Mouse (Mus musculus): ENCODE measurements around the gene M1ap.

Gene M1ap

GRCm38 (mm10) chr6:83011255-83011654 is 64.6 kb downstream of the M1ap start:
- DNase-seq: no peak

GRCm38 (mm10) chr6:83011756-83012155 is 65.1 kb downstream of the M1ap start:
- DNase-seq: no peak

DNA sequence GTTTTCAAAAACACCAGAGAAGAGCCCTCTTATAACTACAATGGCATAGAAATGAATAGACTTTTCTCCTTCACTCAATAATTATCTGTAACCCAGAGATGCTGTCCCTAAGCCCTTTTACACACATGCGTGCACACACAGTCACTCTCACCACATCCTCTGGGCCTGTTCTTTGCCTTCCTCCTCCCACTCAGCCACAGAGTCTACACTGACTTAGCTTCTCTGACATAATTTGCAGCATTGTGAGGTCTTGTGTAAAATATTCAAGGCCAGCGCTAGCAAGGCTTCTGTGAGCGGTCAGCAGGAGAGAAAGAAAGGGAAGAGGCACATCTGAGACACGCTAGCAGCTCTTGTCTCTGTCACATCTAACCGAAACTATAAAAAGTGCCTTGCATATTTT is 66.7 kb downstream of the M1ap start:
- DNase-seq: no peak

GRCm38 (mm10) chr6:83014482-83015466 is 68.1 kb downstream of the M1ap start:
- DNase-seq: no peak

DNA sequence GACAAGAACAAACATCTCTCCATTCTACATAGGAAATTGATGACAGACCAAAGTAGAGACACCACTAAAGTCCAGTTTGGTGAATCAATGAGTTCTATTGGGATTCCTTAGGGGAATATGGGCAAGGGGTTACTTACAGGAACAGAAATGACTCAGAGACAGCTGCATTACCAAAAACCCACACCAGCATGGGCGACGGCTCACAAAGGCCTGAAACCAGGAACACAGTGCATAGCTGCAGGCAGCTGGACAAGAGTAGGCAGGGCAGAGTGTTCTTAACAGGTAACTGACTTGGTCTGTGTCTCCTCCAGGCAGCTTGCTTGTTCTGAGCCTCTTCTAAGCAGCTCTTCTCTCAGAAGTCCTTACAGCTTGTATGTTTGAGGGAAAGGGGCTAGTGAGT is 69.0 kb downstream of the M1ap start:
- DNase-seq: no peak

- no peak for DNase-seq
These were observed 70.5 kb downstream of the M1ap start for GRCm38 (mm10) chr6:83017190-83017589.

DNA sequence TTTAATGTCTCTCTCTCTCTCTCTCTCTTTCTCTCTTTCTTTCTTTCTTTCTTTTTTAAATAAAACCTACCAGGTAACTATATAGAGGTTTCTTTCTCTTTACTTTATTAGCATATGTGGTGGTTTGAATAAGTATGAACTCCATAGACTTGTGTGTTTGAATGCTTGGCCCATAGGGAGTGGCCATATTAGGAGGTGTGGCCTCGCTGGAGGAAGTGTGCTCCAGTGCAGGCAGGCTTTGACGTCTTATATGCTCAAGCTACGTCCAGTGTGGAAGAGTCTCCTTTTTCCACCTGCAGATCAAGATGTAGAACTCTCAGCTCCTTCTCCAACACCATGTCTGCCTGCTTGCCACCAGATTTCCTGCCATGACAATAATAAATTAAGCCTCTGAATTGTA is 72.3 kb downstream of the M1ap start:
- no peak for DNase-seq

DNA sequence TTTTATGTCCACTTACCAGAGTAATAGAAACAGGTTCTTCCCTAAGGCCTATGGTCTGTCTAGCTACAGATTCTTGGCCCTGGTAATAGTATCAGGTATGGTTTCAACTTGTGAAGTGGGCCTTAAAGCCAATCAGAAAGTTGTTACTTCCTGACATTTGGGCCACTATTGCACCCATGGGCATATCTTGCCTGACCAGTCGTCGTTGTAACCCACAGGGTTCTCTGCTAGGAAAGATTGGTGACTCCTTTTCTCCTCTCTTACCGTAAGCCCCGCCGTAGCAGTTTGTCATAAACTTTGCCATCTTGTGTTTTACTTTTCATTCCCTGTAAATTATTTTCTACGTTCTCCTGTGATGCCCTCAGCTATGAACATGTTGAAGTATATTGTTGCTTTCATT is 73.4 kb downstream of the M1ap start:
- DNase-seq: no peak

DNA sequence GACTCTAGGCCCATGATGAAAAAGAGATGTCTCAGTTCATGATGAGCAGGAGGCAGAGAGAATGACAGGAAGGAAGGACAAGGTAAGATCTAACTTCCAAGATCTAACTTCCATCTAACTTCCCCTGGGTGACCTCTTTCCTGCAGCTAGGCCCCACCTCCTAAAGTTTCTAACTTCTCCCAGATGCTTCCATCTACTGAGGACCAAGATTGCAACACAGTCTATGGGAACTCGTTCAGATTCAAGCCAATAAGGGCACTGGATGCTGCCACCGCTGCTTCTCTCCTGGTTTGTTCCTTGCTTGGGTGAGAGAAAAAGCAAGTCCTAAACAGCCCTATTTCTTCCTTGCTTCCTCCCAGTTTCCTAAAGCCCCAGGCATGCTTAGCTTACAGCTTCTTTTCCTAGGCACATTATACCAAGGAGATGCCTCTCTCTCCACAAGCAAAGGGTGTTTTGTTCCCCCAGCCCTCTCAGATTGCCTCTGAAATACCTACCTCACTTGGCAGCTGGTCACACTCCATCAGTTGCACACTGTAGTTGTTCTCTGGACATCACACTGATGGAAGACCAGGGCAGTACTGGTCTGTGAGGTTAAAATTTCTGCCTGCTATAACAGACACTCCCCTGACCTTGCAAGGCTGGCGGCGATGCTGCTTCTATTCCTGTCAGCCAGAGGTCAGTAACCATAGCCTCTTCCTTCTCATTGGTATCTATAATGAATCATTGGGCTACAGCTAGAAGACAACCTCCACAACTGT is 74.3 kb downstream of the M1ap start:
- no peak for DNase-seq

DNA sequence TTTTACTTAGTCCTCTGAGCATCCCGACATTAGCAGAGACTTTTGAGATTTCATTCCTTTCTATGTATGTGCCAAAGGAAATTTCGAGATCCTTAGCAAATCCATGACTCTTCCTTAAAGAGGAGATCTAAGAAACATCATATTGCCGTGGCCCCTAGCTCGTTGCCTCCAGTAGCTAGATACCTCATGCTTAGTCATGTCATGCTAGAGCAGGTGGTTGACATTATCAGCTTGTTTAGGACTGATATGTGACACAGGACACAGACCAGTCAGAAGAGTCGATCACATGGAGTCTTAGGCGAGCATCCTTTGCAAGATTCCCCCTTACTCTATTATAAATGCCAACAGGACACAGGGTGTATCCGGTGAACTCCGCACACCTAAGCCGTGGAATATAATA is 76.3 kb downstream of the M1ap start:
- no peak for DNase-seq

GRCm38 (mm10) chr6:83023786-83024185 is 77.1 kb downstream of the M1ap start:
- DNase-seq: no peak

DNA sequence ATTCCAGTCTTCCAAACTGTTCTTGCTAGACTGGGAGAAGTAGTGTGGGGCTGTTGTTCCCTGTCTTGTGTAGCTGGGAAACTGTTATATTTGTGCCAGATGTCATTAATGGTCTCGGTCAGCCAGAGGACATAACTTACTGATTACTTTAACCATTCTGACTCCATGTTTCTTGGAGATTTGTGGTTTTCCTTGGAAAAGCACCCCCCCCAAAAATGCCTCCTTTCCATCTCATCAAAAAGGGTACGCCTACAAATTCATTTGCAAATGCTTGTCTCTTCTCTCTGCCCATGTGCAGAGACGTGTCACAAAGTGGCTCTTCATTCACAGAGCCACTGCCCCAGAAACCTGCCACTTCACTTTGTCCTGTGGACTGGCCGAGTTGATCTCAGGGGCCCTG is 77.7 kb downstream of the M1ap start:
- DNase-seq: no peak

- DNase-seq: no peak
These were observed 78.5 kb downstream of the M1ap start for GRCm38 (mm10) chr6:83025221-83025620.

GRCm38 (mm10) chr6:83027293-83027692 is 80.6 kb downstream of the M1ap start:
- no peak for DNase-seq

GRCm38 (mm10) chr6:83027706-83028105 is 81.0 kb downstream of the M1ap start:
- no peak for DNase-seq

- no peak for DNase-seq
These were observed 83.1 kb downstream of the M1ap start for GRCm38 (mm10) chr6:83029777-83030176.

- DNase-seq: no peak
These were observed 84.4 kb downstream of the M1ap start for GRCm38 (mm10) chr6:83031111-83031510.

GRCm38 (mm10) chr6:83031921-83032590 is 85.4 kb downstream of the M1ap start:
- DNase-seq: no peak

GRCm38 (mm10) chr6:83032769-83033191 is 86.1 kb downstream of the M1ap start:
- no peak for DNase-seq

DNA sequence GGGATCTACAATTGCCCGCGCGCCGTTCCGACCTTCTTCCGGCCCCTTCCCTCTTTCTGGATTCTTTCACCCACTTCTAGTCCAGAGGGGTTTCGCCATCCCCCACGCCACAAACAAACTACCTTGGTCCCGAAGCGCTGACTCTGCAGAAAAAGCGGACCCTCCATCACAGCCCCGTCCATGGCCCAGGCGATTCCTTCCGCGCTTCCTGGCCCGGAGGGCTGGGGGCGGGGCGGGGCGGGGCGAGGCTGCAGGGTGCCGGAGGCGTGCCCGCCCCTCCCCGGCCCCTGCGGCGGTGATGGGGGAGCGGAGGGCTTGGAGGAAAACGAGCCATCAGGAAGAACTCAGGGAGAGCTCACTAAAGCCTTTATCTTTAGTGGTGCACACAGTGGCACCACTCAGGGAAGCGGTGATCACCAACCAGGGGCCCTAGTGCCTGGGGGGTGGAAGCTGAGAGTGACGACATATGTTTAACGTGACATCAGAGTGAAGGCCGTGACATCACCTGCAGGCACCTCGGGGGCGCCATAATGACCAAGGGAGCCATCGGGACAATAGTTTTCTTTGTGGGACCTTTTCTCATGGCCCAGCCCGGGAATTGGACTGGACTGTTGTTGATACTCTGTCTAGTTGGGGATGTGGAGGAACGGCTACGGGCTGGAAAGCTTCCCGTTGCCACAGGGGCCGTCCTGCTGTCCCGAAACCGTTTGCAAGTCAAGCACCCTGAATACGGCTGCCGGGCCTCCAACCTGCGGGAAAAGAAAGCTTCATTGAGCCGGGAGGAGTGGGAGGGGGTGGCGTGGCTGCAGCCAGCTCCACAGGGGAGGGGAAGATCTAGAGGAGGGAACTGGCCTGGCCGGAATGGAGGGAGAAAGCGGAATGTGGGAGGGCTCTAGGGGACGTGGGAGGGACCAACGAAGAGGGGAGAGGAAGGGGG is 86.8 kb downstream of the M1ap start, which contains the start of the genes Dok1 and Loxl3:
Dok1 (minus strand) TSS at position 223 of the 937 bp plus-strand sequence.
Loxl3 (plus strand) TSS at position 925 of the 937 bp plus-strand sequence.
- DNase-seq: no peak

- no peak for DNase-seq
These were observed 87.9 kb downstream of the M1ap start for GRCm38 (mm10) chr6:83034463-83035055.

DNA sequence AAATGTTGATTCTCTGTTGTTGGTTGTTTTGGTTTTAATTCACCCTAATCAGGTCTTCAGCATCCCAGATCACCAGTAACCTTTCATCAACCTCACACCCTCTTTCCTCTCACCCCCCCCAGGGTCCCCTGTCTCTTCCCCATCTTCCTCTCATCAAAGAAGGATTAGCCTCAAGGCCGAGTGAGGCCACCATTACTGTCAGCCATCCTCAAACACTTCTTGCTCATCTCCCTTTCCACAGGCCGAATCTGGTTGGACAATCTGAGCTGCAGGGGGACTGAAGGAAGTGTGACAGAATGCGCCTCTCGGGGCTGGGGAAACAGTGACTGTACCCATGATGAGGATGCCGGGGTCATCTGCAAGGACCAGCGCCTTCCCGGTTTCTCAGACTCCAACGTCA is 90.5 kb downstream of the M1ap start:
- DNase-seq: no peak

Data from cerebellum, adult 8-10 months (tissue).